Mouse (Mus musculus) cerebellum, postnatal 4 days (tissue): ENCODE measurements around the gene Nfe2l3.
"Not testable (repeated sequence)": the region's sequence is repeated elsewhere in the genome, so short reads cannot be mapped to it uniquely, and the experiment has no call there.

Experiments used
- DNase-seq, 2 experiments: peaks; one replicate each; pipeline ENCODE4 v3.0.0; 2022; ENCODE audit warnings: low spot score in 2 of 2, mixed read lengths in 1 of 2

The Nfe2l3 gene

DNA sequence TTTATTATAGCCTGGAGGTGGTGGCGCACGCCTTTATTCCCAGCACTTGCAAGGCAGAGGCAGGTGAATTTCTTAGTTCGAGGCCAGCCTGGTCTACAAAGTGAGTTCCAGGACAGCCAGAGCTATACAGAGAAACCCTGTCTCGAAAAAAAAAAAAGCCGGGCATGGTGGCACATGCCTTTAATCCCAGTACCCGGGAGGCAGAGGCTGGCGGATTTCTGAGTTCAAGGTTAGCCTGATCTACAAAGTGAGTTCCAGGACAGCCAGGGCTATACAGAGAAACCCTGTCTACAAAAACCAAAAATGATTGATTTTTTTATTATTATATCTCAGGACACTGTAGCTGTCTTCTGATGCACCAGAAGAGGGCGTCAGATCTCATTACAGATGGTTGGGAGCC lies 52.1 kb downstream of the Nfe2l3 start:
- DNase-seq, result not testable (repeated sequence)

DNA sequence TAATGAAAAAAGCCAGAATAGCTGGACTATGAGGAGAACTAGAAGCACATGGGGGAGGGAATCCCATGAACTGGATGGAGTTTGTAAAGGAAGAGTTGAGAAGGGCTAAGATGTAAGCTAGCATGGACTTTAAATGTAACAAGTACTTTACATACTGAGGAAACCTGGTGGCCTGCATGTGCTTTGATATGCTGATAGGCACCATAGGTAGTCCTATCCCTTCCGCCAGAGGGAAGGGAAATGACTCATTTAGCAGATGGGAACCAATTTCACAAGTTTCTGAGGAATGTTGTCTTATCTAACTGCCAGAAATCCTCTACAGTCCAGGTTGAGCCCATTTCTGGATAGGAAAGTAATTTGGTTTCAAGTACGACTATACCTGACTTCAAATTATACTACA lies 53.2 kb downstream of the Nfe2l3 start:
- DNase-seq, result no peak

DNA sequence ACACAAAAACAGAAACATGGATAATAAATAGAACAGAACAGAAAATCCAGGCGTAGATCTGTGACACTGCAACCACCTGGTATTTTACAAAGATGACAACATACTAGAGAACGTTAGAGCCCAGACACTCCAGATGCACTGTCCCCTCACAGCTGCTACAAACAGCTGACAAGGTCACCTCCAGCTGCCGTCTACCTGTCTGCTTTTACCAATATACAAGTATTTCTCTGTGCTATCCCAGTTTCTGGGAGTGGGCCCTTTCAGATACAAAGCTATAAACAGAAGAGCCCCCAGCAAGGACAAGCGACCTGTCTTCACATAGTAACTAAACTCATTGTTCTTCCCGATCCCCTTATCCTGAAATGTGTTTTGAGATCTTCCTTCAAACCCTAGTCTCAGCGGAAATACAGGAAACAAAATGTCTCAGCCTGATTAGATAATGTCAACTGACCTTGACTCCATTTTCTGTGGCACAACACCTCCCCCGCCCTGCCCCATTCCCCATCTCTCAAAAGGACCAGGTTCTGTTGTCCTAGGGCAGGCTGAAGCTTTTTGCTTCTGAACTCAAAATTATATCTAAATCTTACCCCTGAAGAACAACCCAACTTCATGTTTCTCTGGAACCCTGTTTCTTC lies 53.7 kb downstream of the Nfe2l3 start:
- no peak for DNase-seq

DNA sequence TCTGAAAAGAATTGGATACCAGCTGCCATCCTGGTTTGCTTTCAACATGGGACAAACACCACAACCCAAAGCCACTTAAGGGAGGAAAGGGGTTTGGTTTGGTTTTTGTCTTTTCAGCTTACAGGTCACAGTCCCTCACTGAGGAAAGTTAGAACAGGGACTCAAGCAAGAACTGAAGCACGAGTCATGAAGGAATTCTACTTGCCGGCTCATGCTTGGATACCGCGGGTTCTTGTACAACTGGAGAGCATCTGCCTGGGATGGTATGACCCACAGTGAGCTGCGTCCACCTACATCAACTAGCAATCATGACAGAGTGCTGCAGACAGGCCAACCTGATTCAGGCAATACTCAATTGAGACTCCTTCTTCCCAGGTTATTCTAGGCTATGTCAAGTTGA lies 54.3 kb downstream of the Nfe2l3 start:
- no peak for DNase-seq

DNA sequence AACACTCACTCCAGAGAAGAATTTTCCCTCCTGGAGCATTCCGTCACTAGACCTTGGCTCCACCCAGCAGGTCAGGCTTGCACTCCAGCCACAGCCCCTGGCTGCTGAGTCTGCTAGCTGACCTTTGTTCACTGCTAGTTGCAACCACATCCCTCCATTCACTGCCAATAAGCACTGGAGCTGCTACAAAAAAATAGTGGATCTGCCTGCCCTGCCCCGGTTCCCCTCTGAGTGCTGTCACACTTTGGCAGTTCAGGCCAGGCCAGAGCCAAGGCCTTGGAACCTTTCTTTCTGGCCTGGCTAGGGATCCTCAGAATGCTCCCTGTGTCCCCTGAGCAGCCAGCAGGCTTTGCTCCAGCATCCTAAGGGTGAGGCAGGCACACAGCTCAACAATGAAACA lies 57.3 kb downstream of the Nfe2l3 start:
- no peak for DNase-seq

DNA sequence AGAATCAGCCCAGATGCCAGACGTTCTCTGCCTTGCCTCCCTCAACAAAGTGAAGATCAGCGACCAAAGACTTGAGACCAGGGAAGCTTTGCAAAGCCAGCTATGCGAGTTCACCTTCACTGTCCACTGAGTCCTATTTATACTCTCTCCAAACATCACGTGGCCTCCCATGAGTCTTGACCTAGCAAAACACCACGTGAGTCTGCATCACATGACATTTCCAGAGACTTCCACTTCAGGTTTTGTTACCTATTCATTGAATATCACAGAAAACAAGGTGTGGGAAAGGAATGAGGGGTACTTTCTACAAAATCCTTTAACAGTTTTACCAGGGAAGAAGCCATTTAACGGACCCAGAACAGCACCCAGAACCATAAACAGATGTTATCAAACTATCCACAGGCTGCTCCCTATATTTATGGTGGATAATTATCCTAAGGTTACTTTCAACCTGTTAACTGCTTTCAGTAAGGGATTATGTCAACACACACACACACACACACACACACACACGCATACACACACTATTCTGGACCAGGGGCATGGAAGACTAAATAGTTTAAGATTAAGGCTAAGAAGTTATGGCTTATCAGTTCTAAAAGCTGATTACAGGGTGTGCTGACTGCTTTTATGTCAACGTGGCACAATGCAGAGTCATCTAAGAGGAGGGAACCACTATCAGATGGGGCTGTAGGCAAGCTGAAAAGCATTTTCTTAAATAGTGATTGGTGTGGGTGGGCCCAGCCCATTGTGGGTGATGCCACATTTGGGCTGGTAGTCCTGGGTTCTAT lies 65.0 kb downstream of the Nfe2l3 start:
- no peak for DNase-seq

DNA sequence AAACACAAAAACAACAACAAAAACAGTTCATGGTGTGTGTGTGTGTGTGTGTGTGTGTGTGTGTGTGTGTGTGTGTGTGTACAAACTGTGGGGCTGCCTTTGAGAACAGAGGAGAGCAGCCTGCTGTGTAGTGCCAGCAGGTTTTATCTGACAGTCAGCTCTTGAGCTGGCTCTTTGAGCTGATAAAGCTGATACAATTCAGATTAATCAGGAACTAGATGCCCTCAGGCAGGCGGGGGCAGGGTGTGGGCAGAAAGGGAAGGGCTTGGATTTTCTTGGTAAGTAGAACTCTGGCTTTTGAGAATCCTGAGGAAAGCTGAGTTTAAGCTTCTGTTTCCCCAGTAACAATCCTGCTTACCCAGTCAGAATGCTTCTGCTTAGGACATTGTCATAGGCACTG lies 73.2 kb downstream of the Nfe2l3 start:
- DNase-seq, result no peak

DNA sequence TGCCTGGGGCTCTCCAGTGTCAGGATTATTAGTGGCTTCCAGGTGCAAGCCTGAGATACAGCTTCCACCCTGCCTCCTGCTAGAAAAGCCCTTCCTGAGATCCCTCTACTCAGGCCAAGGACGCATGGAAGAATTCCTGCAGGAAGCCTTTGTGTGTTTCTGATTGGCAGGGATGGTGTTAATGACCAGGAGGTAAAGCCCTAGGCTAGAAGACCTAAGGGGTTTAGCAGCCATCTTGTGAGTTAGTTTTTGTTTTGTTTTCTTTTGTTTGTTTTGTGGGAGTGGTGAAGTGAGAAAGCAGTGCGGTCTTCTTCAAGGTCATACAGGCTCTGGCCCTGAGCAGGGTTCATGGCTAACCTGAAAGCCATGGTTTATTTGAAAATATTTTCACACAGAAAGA lies 75.1 kb downstream of the Nfe2l3 start:
- DNase-seq, result no peak
